Mouse (Mus musculus) effector memory CD4-positive, alpha-beta T cell, adult 7 months (primary cell): Measurements from ENCODE around the gene Osbpl2. TPM values are rescaled to one million over a fixed set of nuclear protein-coding genes. Genes with fewer than 3 reads are reported as not detected.

Source experiments
- polyA plus RNA-seq: library from polyadenylated mRNA; unstranded; fragments of 100-300 nt; shearing (Covaris generic); gene quantifications from one replicate; pipeline ENCODE4 v1.2.1, GENCODE M21; 2017

Gene Osbpl2
- 35.2 TPM for polyA plus RNA-seq

DNA sequence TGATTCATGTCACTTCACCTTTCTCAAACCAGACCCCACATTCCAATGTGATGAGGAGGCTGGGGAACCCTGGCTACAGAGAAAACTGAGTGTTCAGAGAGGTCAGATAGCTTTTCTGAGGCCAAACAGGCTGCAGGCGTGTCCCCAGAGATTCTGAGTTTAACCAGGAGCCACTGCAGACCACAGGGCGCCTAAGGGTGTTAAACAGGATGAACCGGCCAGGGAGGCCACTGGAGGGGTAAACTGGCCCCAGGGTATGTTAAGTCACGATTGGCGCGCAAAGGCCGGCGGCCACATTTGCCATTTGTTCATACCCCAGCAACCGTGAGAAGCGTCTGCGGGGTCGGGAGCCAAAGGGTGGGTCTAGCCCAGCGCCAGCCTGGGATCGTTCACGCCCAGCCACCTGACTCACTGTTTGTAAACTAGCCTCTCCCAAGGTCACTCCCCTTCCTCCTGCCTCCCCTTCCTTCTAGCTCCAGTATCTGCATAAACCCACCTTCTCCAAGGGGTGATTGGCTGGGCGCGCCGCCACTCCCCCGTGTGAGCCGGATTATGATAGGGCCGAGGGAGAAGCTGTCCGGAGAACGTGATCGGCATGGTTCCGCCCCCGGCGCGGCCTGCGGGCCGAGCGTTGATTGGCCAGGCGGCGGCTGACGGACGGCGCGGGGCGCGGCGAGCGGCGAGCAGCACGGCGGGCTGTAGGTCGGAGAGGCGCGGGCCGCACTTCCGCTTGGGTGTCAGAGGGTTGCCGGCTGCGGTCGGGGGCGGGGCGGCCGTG is at the start of gene Osbpl2:
Osbpl2 (plus strand) TSS at position 646 of the 778 bp plus-strand sequence.

DNA sequence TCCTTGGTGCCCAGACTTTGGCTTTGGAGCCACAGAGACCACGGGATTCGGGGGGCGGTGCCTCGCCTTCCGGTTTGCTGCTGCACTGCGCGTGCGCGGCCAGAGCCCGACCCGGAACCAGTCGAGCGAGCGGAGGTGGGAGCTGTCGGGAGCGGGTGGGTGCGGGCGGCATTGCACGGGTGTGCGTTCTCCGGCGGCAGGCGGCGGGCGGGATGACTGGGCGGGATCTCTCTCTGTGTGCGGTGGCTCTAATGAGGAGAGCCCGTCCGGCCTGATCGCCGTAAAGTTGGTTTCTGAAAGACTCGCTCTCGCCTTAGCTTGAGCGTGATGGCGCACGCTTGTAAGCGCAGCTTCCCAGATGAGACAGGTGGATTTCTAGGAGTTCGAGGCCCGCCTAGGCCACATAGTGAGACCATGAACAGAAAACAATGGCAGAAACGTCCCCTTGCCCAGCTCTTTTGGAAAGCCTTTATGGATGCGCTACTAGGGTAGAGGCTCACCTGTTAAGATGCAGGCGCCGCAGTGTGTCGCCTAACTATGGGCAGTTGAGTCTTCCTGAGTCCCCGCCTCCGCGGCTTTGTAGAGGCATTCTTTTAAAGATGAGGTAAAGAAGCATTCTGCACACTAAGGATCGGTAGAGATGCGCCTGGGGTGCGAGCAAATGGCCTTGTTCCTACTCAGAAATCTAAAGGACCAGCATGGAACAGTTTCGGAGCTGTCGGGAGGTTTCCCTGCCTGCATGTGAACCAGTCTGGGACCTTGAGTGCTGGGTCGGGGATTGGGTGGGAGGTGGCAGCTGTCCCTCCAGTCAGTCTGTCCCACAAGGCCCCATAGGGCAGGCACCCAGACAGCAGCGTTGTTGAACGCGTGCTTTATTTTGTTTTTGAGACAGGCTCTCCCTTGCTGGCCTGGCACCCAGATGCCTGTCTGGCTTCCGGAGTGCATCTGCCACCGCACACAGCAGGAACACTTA is 48.3 kb upstream of the Osbpl2 start, which contains the start of gene Mtg2:
Mtg2 (plus strand) TSS at position 108 of the 973 bp plus-strand sequence.

GRCm38 (mm10) chr2:180103978-180104658 is 15.0 kb upstream of the Osbpl2 start, which contains the start of gene Hrh3:
TSS of gene Hrh3 (minus strand) at chr2:180104488.

GRCm38 (mm10) chr2:180170806-180171521 is 51.9 kb downstream of the Osbpl2 start, which contains the start of gene Adrm1:
TSS of gene Adrm1 (plus strand) at chr2:180171485.

Other genes with a start within 250 kb of the Osbpl2 start
- 16.8 TPM for gene Taf4, start 142.7 kb upstream of the Osbpl2 start, polyA plus RNA-seq
- gene Lsm14b, start 94.3 kb upstream of the Osbpl2 start, polyA plus RNA-seq = 5.2 TPM
- 355 TPM for gene Psma7, start 76.9 kb upstream of the Osbpl2 start, polyA plus RNA-seq
- 4.0 TPM for gene Ss18l1, start 76.8 kb upstream of the Osbpl2 start, polyA plus RNA-seq
- 38.8 TPM for gene Mtg2, start 48.7 kb upstream of the Osbpl2 start, polyA plus RNA-seq
- not detected for gene Hrh3, start 14.8 kb upstream of the Osbpl2 start, polyA plus RNA-seq
- gene Adrm1, start 52.2 kb downstream of the Osbpl2 start, polyA plus RNA-seq = 163 TPM
- gene Lama5, start 106.6 kb downstream of the Osbpl2 start, polyA plus RNA-seq = not detected
- gene Rps21, start 138.1 kb downstream of the Osbpl2 start, polyA plus RNA-seq = 785 TPM
- gene Cables2, start 154.2 kb downstream of the Osbpl2 start, polyA plus RNA-seq = 75.3 TPM
- not detected for gene Rbbp8nl, start 170.6 kb downstream of the Osbpl2 start, polyA plus RNA-seq
- not detected for gene Gata5, start 215.4 kb downstream of the Osbpl2 start, polyA plus RNA-seq